Comparison of ENCODE assay signal across 17 mouse cellular contexts in genomic region chr3:19754636-19755035, GRCm38 (mm10).
"Had no signal": no experiment of that assay in that cellular context is flagged by ENCODE, and none has a peak within 500 bp of the region (broad histone marks: within the 10 kb centered on the region; RNA-seq: fewer than 3 reads in every experiment).

No protein-coding gene starts in this region.

- H3K27me3 ChIP-seq: megakaryocyte, embryonic 14.5 days; midbrain, embryonic 13.5 days; neural tube, embryonic 13.5 days; neural tube, embryonic 15.5 days; stomach, embryonic 15.5 days had no signal

- H3K27ac ChIP-seq: midbrain, embryonic 13.5 days; neural tube, embryonic 13.5 days; neural tube, embryonic 15.5 days; stomach, embryonic 15.5 days; stomach, postnatal 0 days had no signal

- H3K9me3 ChIP-seq: megakaryocyte, embryonic 14.5 days; midbrain, embryonic 13.5 days; neural tube, embryonic 13.5 days; neural tube, embryonic 15.5 days; stomach, embryonic 15.5 days had no signal

- ATAC-seq: midbrain, embryonic 13.5 days; midbrain, embryonic 16.5 days had no signal

- H3K9ac ChIP-seq: lung, embryonic 14.5 days; midbrain, embryonic 13.5 days; neural tube, embryonic 13.5 days; neural tube, embryonic 15.5 days; stomach, embryonic 15.5 days had no signal

- H3K4me1 ChIP-seq: megakaryocyte, embryonic 14.5 days; midbrain, embryonic 13.5 days; neural tube, embryonic 13.5 days; neural tube, embryonic 15.5 days; stomach, embryonic 15.5 days had no signal

- H3K4me3 ChIP-seq: megakaryocyte, embryonic 14.5 days; midbrain, embryonic 13.5 days; myocyte; neural tube, embryonic 13.5 days; neural tube, embryonic 15.5 days; stomach, embryonic 15.5 days had no signal

- H3K4me2 ChIP-seq: lung, embryonic 14.5 days; midbrain, embryonic 11.5 days; midbrain, embryonic 13.5 days; neural tube, embryonic 13.5 days; neural tube, embryonic 15.5 days; stomach, embryonic 15.5 days had no signal

- DNase-seq: lung, adult 18-20 months; lung, embryonic 14.5 days; lung, postnatal 10 days; lung, postnatal 4 days; right cerebral cortex, postnatal 14 days; thymus, adult 2 months; thymus, postnatal 25 days; thymus, postnatal 4 days had no signal

- H3K36me3 ChIP-seq: midbrain, embryonic 13.5 days; neural tube, embryonic 13.5 days; neural tube, embryonic 15.5 days; stomach, embryonic 15.5 days had no signal
